In genomic region chr5:111195488-111196485, GRCm38 (mm10) we compare ENCODE assay signal across 9 mouse cellular contexts.
DNase-seq lines count a peak whose midpoint lies in the region.
"Had no signal": no experiment of that assay in that cellular context is flagged by ENCODE, and none has a peak within 500 bp of the region (broad histone marks: within the 10 kb centered on the region; RNA-seq: fewer than 3 reads in every experiment).

No protein-coding gene starts in this region.

- intact Hi-C loops in heart, postnatal 25 days (cut with DNase I) = no loop called here

- DNase-seq in gastrocnemius, adult 18-20 months (ENCODE audit: low spot score) = peak; percentile 27
- DNase-seq in gastrocnemius, postnatal 25 days = no peak
- DNase-seq in brain, adult 2 months (ENCODE audit: low read depth, low spot score) = peak; percentile 74
- peak; percentile 60 for DNase-seq in gonadal fat pad, adult 2 months (ENCODE audit: low read depth)
- DNase-seq in natural killer cell, adult 2 months (ENCODE audit: low spot score in 2 of 2) = peak; percentile 8 to 35
- no peak for DNase-seq in heart, postnatal 25 days (ENCODE audit: low spot score)
- no peak for DNase-seq in embryo, embryonic 11 days
- no peak for DNase-seq in kidney, postnatal 25 days
- DNase-seq: heart, postnatal 4 days had no signal

Comparison
In these comparisons a context has a peak if more than half of its experiments do, and no peak if none do; other contexts are left out.
1. DNase-seq: peak in gastrocnemius, adult 18-20 months (single experiment), brain, adult 2 months (single experiment), gonadal fat pad, adult 2 months (single experiment) and natural killer cell, adult 2 months (2 of 2); none in gastrocnemius, postnatal 25 days (single experiment), heart, postnatal 25 days (single experiment), embryo, embryonic 11 days (single experiment) and kidney, postnatal 25 days (0 of 2).